Mouse (Mus musculus) kidney, embryonic 16.5 days (tissue): ENCODE results near the gene Adcy2. TPM values are rescaled to one million over a fixed set of nuclear protein-coding genes. Genes with fewer than 3 reads are reported as not detected.
A peak's percentile ranks its signal among the peaks of the same experiment; 100 is the strongest.

ENCODE experiments used
- ATAC-seq: fragments of 200-750 bp; cut with Nextera tagmentation; 2 replicates; pipeline ENCODE4 v1.8.0; 2017; ENCODE audit warnings: moderate TSS enrichment; ENCODE audit not compliant: low FRiP score, low TSS enrichment
- H3K27ac ChIP-seq: fragments of 300-500 bp; sonication (generic); 2 replicates; pipeline ENCODE4 v1.5.1; 2014; ENCODE audit warnings: low read length
- H3K27me3 ChIP-seq: fragments of 300-500 bp; sonication (generic); 2 replicates; pipeline ENCODE4 v1.6.1; 2014; ENCODE audit warnings: low read length, control low read depth, mixed read lengths; ENCODE audit not compliant: insufficient read depth
- H3K36me3 ChIP-seq: fragments of 300-500 bp; sonication (generic); 2 replicates; pipeline ENCODE4 v1.6.1; 2014; ENCODE audit warnings: low read length, control low read depth, mixed read lengths; ENCODE audit not compliant: insufficient read depth
- H3K4me1 ChIP-seq: fragments of 300-500 bp; sonication (generic); 2 replicates; pipeline ENCODE4 v1.6.1; 2014; ENCODE audit warnings: low read length, control low read depth, mixed read lengths; ENCODE audit not compliant: insufficient read depth
- H3K4me2 ChIP-seq: fragments of 300-500 bp; sonication (generic); replicated peaks from 2 replicates; pipeline ENCODE4 v1.6.1; 2014; ENCODE audit warnings: low read depth, low read length
- H3K4me3 ChIP-seq: fragments of 300-500 bp; sonication (generic); 2 replicates; pipeline ENCODE4 v1.5.1; 2014; ENCODE audit warnings: mild to moderate bottlenecking, low read length
- H3K9ac ChIP-seq: fragments of 300-500 bp; sonication (generic); replicated peaks from 2 replicates; pipeline ENCODE4 v1.6.1; 2014; ENCODE audit warnings: low read length
- H3K9me3 ChIP-seq: fragments of 300-500 bp; sonication (generic); 2 replicates; pipeline ENCODE4 v1.6.1; 2016; ENCODE audit warnings: low read length, control low read depth
- WGBS: fragments of 180-500 bp; shearing (Covaris S2); extraction: QIAGEN DNeasy Blood & Tissue Kit; methylation state at CpG from one replicate; pipeline ENCODE4 v1.1.7; 2014; 5-methylcytosine and 5-hydroxymethylcytosine counted together
- polyA plus RNA-seq: library from polyadenylated mRNA; unstranded; fragments of >200 nt; fragmentation: Nextera tagmentation; extraction: Ambion mirVana; gene quantifications from 2 replicates; pipeline ENCODE4 v1.2.1, GENCODE M21; 2015

Gene Adcy2
- polyA plus RNA-seq, result 2.8 and 3.5 TPM in 2 replicates

DNA sequence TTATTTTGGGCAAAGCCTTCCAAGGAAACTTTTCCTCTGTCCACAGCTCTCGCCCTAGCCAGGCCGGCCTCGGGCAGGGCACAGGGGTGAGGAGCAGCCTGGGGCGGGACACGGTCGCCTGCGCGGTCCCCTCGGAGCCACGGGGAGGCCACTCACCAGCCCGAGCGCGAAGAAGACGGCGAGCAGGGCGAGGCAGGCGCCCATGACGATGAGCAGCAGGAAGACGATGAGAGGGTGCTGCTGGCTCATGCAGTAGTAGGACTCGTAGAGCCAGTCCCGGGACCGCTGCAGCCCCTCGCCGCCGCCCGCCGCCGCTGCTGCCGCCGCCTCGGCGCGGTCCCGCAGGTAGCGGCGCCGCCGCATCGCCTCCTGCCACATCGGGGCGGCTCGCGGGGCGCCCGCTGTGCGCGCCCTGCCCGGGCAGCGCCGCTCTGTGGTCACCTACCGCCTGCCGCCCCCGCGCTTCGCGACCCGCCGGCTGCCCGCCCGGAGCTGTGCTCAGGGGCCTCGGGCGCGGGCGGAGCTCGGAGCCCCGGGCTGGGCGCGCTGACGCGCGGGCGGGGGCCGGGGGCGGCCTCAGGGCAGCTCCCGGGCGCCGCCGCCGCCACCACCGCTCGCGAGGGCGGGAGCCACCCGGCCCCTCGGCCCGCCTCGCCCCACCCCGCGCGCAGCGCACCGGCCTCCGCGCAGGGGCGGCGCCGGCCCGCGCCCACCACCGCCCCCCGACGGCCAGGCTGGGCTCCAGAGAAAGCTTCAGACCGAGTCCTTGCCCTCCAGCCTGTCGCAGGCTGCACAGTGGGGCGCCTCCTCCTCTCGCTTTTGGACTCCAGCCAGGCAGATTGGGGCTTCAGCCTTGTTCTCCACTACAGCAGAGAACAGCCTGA, at the start of gene Adcy2:
TSS of gene Adcy2 (minus strand) at position 624 of the 884 bp plus-strand sequence.
- peak within 1 kb of the TSS; percentile 64 for H3K4me3 ChIP-seq
- WGBS, result 0% methylated on average over 39 of the region's 106 CpGs
- peak within 1 kb of the TSS; percentile 71 for H3K27ac ChIP-seq
- peaks cover 19% of the 10 kb centered on the region for H3K4me1 ChIP-seq
- 0 out of 2 replicates have a peak, but pooled peaks cover 2% of the 10 kb centered on the region for H3K27me3 ChIP-seq
- no peaks in the 10 kb centered on the region for H3K9me3 ChIP-seq
- peak within 1 kb of the TSS; percentile 91 for H3K4me2 ChIP-seq
- peak within 1 kb of the TSS; percentile 78 for H3K9ac ChIP-seq
- ATAC-seq, result peak; percentile 94
- H3K36me3 ChIP-seq, result no peaks in the 10 kb centered on the region

DNA sequence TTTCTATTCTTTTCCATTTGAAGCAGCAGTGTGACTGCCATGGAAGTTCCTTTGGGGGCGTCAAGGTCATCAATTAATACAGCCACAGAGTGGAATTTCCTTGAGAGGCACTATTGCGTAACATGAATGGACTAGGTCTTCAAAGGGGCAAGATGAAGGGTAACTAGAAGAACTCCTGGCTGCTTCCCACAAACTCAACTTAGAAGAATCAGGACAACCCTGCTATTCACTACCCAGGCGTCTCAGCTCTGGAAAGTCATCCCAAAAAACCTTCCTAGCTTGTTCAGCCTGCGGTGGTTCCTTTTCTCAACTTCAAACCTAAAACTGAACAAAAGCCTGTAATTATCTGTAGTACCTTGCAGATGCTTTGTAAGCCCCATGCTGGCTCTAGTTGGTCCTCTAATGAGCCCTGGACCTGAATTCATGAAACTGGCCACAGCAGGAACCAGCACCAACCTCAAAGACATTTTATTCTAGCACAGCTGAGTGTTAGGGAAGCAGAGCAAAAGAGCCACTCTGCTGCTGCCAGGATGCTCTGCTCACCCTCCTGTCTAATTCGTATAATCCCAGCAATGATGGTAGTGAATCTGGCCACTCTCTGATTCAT, 37.8 kb upstream of the Adcy2 start:
- ATAC-seq, result no peak

DNA sequence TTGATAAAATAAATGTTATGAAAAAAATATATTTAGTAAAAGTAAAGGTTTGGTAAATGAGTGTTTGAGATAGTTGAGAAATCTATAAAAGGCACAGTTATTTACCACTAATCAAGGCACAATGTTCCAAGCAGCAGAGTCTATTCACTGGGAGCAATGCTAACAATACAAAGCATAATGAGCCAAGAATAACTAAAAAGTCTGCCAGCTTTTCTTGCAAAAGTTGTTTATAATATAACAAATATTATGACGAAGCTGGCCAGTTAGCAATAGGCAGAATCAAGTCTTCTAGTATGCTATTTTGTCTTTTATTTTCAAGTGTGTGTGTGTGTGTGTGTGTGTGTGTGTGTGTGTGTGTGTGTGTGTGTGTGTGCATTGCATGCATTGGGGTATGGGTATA, 35.3 kb upstream of the Adcy2 start:
- no peaks in the 10 kb centered on the region for H3K36me3 ChIP-seq
- H3K9ac ChIP-seq, result no peak overlapping the region
- no peak overlapping the region for H3K4me3 ChIP-seq
- no peak overlapping the region for H3K4me2 ChIP-seq
- WGBS, result 81% methylated on average over 1 of the region's 1 CpGs
- no peaks in the 10 kb centered on the region for H3K9me3 ChIP-seq
- no peaks in the 10 kb centered on the region for H3K27me3 ChIP-seq
- H3K27ac ChIP-seq, result no peak overlapping the region
- no peaks in the 10 kb centered on the region for H3K4me1 ChIP-seq
- no peak for ATAC-seq

More for the DNA sequence above, 37.8 kb upstream of the Adcy2 start:
- WGBS, result 82% methylated on average over 5 of the region's 5 CpGs
- no peak overlapping the region for H3K4me2 ChIP-seq
- H3K27me3 ChIP-seq, result no peaks in the 10 kb centered on the region
- H3K4me1 ChIP-seq, result no peaks in the 10 kb centered on the region
- H3K9me3 ChIP-seq, result no peaks in the 10 kb centered on the region
- H3K9ac ChIP-seq, result no peak overlapping the region
- H3K27ac ChIP-seq, result no peak overlapping the region
- no peak overlapping the region for H3K4me3 ChIP-seq
- no peaks in the 10 kb centered on the region for H3K36me3 ChIP-seq

DNA sequence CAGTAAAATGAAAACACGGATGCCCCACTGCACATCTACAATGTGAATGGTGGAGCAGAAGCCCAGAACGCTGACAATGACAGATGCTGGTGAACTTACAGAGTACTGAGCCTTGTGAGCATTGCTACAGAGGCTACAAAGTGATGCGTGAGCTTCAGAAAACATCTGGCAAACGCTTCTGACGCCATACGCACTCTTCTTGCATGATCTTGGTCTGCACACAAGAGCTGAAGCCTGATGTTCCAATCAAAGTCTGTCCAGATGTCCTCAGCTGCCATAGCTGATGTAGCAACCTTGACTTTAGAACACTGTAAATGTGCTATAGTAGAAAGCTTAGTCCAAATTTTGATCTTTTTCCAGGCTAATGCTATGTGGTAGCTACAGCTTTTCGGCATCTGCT, 34.2 kb upstream of the Adcy2 start:
- H3K4me3 ChIP-seq, result no peak overlapping the region
- no peak for ATAC-seq
- no peaks in the 10 kb centered on the region for H3K27me3 ChIP-seq
- WGBS, result 76% methylated on average over 7 of the region's 7 CpGs
- no peak overlapping the region for H3K27ac ChIP-seq
- no peak overlapping the region for H3K9ac ChIP-seq
- H3K4me1 ChIP-seq, result no peaks in the 10 kb centered on the region
- no peaks in the 10 kb centered on the region for H3K36me3 ChIP-seq
- H3K9me3 ChIP-seq, result no peaks in the 10 kb centered on the region
- H3K4me2 ChIP-seq, result no peak overlapping the region

DNA sequence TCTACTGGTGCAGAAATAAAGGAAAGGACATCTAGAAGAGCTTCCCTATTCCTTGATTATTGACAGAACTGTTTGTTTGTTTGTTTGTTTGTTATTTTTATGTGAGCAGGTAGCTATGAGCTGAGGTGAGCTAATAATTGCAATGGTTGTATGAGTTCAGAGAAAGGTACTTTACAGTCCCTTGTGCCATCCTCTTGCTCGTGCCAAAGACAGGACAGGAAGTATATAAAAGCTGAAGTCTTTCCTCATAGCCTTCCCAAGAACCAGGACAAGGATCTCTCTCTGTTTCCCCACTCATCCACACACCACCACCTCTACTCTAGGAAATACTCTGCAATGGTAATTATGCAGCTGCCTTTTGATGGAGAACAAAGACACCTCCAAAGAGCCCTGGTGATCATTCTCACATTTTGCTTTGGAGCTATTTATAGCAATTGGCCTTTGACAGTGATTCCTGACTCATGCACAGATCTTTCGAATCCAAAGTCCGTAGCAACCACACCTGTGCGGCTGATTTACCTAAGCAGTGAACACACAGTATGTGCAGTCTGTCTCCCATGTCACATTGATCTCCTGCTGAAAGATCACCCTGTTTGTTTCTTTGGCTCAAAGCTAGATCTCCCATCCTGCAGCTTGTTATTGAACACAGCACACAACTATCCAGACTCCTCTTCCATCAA, 29.9 kb upstream of the Adcy2 start:
- Histone ChIP-seq H3K4me1 (no peaks in the 10 kb centered on the region), H3K9me3 (no peaks in the 10 kb centered on the region), H3K27ac (no peak overlapping the region), H3K27me3 (no peaks in the 10 kb centered on the region), H3K4me2 (no peak overlapping the region), H3K36me3 (no peaks in the 10 kb centered on the region), H3K9ac (no peak overlapping the region), H3K4me3 (no peak overlapping the region)
- no peak for ATAC-seq
- WGBS, result 83% methylated on average over 4 of the region's 4 CpGs

DNA sequence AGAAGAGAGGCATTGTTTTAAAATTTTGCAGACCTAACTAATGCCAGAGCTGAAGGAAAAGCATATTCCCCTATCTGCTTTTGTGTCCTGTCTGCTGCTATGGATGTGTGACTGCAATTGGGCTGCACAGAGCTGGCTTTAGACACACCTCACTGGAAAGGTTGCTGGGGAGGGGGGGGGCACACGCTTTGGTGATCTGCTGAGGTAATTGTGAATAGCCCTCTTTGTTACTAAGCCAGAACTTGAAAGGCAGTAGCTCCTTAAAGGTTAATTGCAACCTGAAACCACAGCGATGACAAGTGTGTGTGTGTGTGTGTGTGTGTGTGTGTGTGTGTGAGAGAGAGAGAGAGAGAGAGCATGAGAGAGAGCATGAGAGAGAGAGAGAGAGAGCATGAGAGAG, 25.6 kb upstream of the Adcy2 start:
- ATAC-seq, result peak; percentile 57; the same call in 1 of the 2 replicates
- no peaks in the 10 kb centered on the region for H3K9me3 ChIP-seq
- no peak overlapping the region for H3K4me2 ChIP-seq
- H3K9ac ChIP-seq, result no peak overlapping the region
- WGBS, result 18% methylated on average over 2 of the region's 2 CpGs
- H3K27me3 ChIP-seq, result no peaks in the 10 kb centered on the region
- no peaks in the 10 kb centered on the region for H3K36me3 ChIP-seq
- no peak overlapping the region for H3K27ac ChIP-seq
- H3K4me3 ChIP-seq, result no peak overlapping the region
- no peaks in the 10 kb centered on the region for H3K4me1 ChIP-seq

DNA sequence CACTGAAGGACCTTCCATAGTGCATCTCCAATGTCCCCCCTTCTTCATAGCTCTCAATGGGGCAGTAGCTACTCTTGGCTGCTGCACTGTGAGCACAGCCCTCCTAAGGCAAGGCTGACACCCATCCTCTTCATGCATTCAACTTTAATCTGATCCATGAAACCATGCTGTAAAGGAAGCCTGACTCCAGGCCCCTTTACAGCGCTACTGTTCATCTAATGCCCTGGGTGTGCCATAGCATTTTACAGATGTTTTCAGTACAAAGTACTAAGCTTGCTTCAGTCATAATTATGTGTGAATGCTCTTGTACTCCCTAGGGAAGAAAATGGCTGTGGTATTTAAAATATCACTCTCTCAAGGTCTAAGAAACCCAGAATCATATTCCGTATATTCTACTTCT, 23.9 kb upstream of the Adcy2 start:
- 91% methylated on average over 2 of the region's 2 CpGs for WGBS
- H3K9me3 ChIP-seq, result no peaks in the 10 kb centered on the region

DNA sequence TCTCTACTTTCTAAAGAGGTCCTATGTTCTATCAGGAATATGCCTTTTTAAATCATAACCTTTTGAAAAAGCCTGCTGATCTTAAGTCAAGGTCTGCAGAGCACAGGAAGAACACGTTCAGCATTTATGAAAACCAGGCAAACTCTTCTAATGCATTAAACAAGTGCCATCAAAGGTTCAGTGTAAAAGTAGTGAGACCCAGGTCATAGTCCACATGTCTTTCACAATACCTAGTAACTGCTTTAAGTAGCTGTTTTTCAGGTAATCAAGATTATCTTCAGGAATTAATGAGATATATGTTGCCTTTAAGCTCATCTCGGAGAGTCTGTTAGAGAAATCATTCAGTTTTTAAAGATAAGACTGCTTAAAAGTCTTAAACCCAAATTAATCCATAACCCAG, 21.2 kb upstream of the Adcy2 start:
- no peaks in the 10 kb centered on the region for H3K27me3 ChIP-seq
- no peak for ATAC-seq
- WGBS, result 80% methylated on average over 2 of the region's 2 CpGs

More for the DNA sequence above, 23.9 kb upstream of the Adcy2 start:
- no peak for ATAC-seq
- Histone ChIP-seq H3K9ac (no peak overlapping the region), H3K4me2 (no peak overlapping the region), H3K27ac (no peak overlapping the region), H3K27me3 (no peaks in the 10 kb centered on the region), H3K4me3 (no peak overlapping the region), H3K4me1 (no peaks in the 10 kb centered on the region), H3K36me3 (no peaks in the 10 kb centered on the region)

DNA sequence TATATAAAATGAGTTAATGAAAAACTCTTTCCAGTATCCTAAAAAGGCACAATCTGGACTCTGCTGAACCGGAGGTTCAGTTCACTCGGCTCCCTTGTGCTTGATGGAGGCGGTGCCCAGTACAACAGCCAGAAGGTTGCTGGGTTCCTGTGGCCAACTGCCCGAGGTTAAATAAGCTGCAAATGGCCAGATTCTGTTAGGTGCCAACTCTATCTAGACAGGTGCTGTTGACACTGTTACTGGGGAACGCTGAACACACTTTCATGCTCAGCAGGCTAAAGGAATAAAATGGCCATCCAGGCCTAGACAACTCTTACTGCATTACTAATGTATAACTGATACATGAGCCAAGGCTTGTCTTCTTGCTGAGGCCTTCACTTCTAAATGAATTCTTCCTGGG, 7.6 kb upstream of the Adcy2 start:
- 75% methylated on average over 5 of the region's 5 CpGs for WGBS
- Histone ChIP-seq H3K27ac (no peak overlapping the region), H3K9me3 (no peaks in the 10 kb centered on the region), H3K4me2 (no peak overlapping the region), H3K4me3 (no peak overlapping the region), H3K27me3 (no peaks in the 10 kb centered on the region), H3K9ac (no peak overlapping the region), H3K4me1 (no peaks in the 10 kb centered on the region), H3K36me3 (no peaks in the 10 kb centered on the region)
- ATAC-seq, result no peak

More for the DNA sequence above, 21.2 kb upstream of the Adcy2 start:
- H3K27ac ChIP-seq, result no peak overlapping the region
- no peak overlapping the region for H3K4me2 ChIP-seq
- H3K4me3 ChIP-seq, result no peak overlapping the region
- H3K9ac ChIP-seq, result no peak overlapping the region
- no peaks in the 10 kb centered on the region for H3K9me3 ChIP-seq
- no peaks in the 10 kb centered on the region for H3K36me3 ChIP-seq
- H3K4me1 ChIP-seq, result no peaks in the 10 kb centered on the region
